Mouse (Mus musculus): ENCODE data around the gene Cdkl1. TPM values are rescaled to one million over a fixed set of nuclear protein-coding genes. Genes with fewer than 3 reads are reported as not detected.

Gene Cdkl1
- polyA plus RNA-seq, 1 experiment from 2014 or later, result 4.6 TPM

DNA sequence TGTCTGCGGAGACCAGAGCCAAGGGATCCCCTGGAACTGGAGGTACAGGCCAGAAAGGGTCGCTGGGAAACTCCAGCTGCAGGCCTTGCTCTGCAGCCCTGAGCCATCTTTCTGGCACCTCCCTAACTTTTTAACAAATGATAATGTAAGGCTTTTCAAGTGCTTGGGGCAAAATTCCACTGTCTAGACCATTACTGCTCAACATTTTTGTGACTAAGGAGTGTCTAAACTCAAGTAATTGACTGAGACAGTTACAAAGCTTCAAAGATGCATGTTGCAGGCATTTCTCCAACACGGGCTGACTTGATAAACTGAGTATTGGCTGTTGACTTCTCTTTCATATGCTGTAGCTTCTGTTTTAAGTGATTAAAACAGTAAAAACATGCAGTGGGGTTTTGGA, 18.4 kb upstream of the Cdkl1 start:
- Histone ChIP-seq H3K27ac (replicated peaks) (no peak overlapping the region), H3K9ac (no peak overlapping the region), H3K36me3 (peaks cover 89% of the 10 kb centered on the region)

DNA sequence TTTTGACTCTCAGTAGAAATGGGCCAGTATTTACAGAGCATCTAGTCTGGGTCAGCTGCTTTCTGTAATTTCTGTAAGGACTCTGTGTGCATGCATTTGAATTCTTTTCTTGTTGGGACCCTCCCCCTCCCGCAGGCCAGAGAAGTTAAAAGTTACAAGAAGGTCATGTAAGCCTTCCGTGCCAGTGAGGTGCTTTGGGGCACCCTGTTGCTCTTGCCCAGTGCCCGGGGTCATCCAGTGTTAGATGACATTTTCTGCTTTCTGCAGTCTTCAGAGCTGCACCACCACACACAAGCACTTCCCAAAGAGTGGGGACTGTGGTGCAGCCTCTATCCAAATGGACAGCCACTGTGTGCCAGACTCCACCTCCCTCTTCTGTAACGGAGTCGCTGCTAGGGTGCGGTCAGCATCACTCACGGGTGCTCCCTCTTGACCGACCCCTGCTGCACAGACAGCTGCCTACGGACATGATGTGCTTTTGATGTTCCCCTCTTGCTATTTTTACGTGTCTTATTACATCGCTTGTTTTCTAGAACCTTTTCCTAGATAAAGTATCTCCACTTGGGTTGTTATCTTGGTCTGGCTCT, 16.4 kb upstream of the Cdkl1 start:
- H3K27ac ChIP-seq (replicated peaks), result 0 out of 2 replicates have a peak overlapping the region, but pooled peaks have one; percentile 46
- H3K4me3 ChIP-seq, result no peak overlapping the region
- no peak for ATAC-seq (ENCODE audit: extremely low read depth, insufficient number of reproducible peaks, low FRiP score, low TSS enrichment)
- 42% methylated on average over 11 of the region's 11 CpGs for WGBS
- H3K4me2 ChIP-seq, result peak overlapping the region; percentile 31
- H3K9ac ChIP-seq, result no peak overlapping the region
- peaks cover 27% of the 10 kb centered on the region for H3K4me1 ChIP-seq
- no peaks in the 10 kb centered on the region for H3K27me3 ChIP-seq (replicated peaks)
- peaks cover 87% of the 10 kb centered on the region for H3K36me3 ChIP-seq
- no peaks in the 10 kb centered on the region for H3K9me3 ChIP-seq

More for the DNA sequence above, 18.4 kb upstream of the Cdkl1 start:
- Histone ChIP-seq H3K4me1 (peaks cover 45% of the 10 kb centered on the region), H3K9me3 (no peaks in the 10 kb centered on the region), H3K27me3 (replicated peaks) (no peaks in the 10 kb centered on the region), H3K4me2 (no peak overlapping the region), H3K4me3 (no peak overlapping the region)
- WGBS, result 67% methylated on average over 3 of the region's 3 CpGs
- no peak for ATAC-seq (ENCODE audit: extremely low read depth, insufficient number of reproducible peaks, low FRiP score, low TSS enrichment)

DNA sequence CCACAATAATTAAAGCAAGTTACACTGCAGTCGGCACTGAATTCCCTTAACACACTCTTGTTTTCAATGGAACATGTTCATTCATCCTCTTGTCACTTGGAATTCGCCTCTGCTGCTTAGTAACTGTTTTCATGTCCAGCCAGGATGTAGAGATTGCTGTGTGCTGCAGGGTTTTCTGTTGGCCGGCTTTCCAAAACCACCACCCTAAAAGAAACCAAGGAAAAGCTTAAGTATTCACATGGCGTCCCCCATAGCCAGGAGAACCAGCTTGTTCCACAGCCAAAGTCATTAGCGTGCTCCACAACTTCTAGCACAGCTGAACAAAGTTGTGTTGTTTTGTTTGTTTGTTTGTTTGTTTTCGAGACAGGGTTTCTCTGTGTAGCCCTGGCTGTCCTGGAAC, 14.1 kb upstream of the Cdkl1 start:
- Histone ChIP-seq H3K27ac (replicated peaks) (no peak overlapping the region), H3K4me3 (no peak overlapping the region), H3K4me2 (no peak overlapping the region), H3K36me3 (peaks cover 82% of the 10 kb centered on the region), H3K27me3 (replicated peaks) (no peaks in the 10 kb centered on the region), H3K9me3 (no peaks in the 10 kb centered on the region), H3K4me1 (peaks cover 24% of the 10 kb centered on the region), H3K9ac (no peak overlapping the region)
- ATAC-seq (ENCODE audit: extremely low read depth, insufficient number of reproducible peaks, low FRiP score, low TSS enrichment), result no peak
- WGBS, result 84% methylated on average over 6 of the region's 6 CpGs

DNA sequence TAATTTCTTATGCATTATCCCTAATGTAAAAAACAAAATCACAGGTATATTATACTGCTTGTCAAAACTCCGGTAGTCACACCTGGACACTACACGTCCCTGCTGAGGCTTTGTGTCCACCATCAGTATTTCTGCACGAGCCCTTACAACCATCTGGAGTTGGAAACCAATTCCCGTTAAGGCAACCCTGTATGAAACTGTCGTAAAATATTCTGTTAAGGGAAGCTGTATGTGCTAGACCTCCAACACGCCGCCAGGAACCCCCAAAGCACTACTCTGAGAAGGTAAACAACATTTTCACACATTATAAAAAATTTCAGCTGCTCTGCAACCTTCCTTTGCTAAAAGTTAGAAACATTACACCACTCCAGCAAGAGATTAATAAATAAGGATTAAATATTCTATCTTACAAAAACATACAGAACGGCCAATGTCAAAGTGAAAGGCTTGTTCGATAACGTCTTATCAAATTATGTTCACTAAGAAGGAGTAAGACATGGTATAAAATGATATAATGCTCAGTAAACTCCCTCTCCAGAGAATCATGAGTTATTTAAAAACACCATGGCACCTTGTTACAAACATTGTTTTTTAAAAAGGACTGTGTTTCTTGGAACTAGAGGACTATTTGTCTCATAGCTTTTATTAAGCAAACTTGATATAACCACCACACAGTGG, 13.5 kb upstream of the Cdkl1 start:
- 91% methylated on average over 10 of the region's 10 CpGs for WGBS
- no peak for ATAC-seq (ENCODE audit: extremely low read depth, insufficient number of reproducible peaks, low FRiP score, low TSS enrichment)
- Histone ChIP-seq H3K27ac (replicated peaks) (no peak overlapping the region), H3K27me3 (replicated peaks) (no peaks in the 10 kb centered on the region), H3K4me1 (peaks cover 23% of the 10 kb centered on the region), H3K4me2 (no peak overlapping the region), H3K36me3 (peaks cover 78% of the 10 kb centered on the region), H3K9ac (no peak overlapping the region), H3K9me3 (no peaks in the 10 kb centered on the region), H3K4me3 (no peak overlapping the region)

DNA sequence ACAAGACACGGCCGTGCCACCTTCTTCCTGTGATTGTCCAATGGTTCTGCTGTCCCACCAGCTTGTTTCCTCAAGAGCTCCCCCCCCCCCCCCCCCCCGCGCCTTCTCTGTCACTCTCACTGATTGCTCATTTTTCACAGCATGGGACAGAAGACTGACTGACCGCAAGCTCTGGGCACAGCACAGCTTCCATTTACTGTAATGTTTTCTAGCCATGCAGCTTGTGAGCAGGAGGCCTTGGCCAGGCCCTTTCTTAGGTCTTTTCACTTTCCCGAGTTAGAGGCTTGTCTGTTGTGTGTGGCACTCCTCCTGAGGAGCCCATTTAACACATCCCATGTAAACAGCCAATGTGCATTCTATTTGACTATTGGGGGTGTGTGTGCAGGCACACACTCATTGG, 12.1 kb upstream of the Cdkl1 start:
- Histone ChIP-seq H3K4me2 (no peak overlapping the region), H3K9ac (no peak overlapping the region), H3K4me3 (no peak overlapping the region), H3K27me3 (replicated peaks) (no peaks in the 10 kb centered on the region), H3K4me1 (peaks cover 12% of the 10 kb centered on the region), H3K27ac (replicated peaks) (no peak overlapping the region), H3K9me3 (no peaks in the 10 kb centered on the region), H3K36me3 (peaks cover 65% of the 10 kb centered on the region)
- 81% methylated on average over 6 of the region's 6 CpGs for WGBS
- no peak for ATAC-seq (ENCODE audit: extremely low read depth, insufficient number of reproducible peaks, low FRiP score, low TSS enrichment)

DNA sequence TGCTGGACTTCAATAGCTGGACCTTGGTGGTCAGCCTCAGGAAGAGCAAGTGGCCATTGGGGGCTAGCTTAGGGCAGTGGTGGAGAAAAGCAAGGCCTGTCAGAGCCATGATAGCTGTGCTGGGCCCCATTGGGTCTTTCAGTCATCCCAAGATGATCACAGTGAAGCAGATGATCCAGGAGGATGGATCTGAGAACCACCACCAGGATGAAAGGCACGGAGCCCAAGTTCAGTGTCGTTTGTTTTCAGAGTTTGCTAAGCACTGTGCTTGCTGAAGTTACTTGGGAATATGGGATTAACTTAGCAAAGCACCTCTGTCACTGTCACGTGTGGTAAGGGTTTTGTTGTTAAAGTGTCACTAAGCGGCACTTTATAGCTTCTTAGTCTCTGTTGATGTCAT, 9.5 kb upstream of the Cdkl1 start:
- peaks cover 39% of the 10 kb centered on the region for H3K36me3 ChIP-seq
- no peaks in the 10 kb centered on the region for H3K4me1 ChIP-seq
- no peaks in the 10 kb centered on the region for H3K27me3 ChIP-seq (replicated peaks)
- ATAC-seq (ENCODE audit: extremely low read depth, insufficient number of reproducible peaks, low FRiP score, low TSS enrichment), result no peak
- H3K27ac ChIP-seq (replicated peaks), result no peak overlapping the region
- H3K9me3 ChIP-seq, result no peaks in the 10 kb centered on the region
- H3K4me2 ChIP-seq, result no peak overlapping the region
- 77% methylated on average over 4 of the region's 4 CpGs for WGBS
- H3K4me3 ChIP-seq, result no peak overlapping the region
- H3K9ac ChIP-seq, result no peak overlapping the region

DNA sequence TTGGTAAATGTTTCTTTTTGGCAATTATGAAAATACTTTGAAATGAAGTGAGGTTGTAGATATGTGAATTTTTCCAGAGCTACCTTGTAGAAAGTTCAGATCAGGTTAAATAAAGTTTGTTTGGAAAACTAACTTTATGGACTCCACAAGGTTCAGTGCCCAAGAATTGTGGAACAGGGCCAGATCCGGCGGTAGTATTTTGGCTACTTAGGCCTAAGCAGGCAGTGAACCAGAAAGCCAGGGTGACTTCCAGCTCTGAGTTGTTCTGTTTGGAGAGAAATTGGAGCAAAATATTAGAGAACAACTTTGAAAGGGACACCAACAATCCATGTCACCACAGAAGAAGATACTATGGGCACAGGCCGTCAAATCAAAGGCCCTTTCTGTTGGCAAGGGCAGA, 5.2 kb upstream of the Cdkl1 start:
- ATAC-seq (ENCODE audit: extremely low read depth, insufficient number of reproducible peaks, low FRiP score, low TSS enrichment), result no peak
- no peak overlapping the region for H3K9ac ChIP-seq
- H3K4me3 ChIP-seq, result no peak overlapping the region
- no peak overlapping the region for H3K4me2 ChIP-seq
- peaks cover 3% of the 10 kb centered on the region; the same call in 1 of the 2 replicates for H3K27me3 ChIP-seq (replicated peaks)
- no peaks in the 10 kb centered on the region for H3K9me3 ChIP-seq
- 98% methylated on average over 3 of the region's 3 CpGs for whole genome bisulfite sequencing
- H3K27ac ChIP-seq (replicated peaks), result no peak overlapping the region
- H3K36me3 ChIP-seq, result peaks cover under 1% of the 10 kb centered on the region
- peaks cover 2% of the 10 kb centered on the region for H3K4me1 ChIP-seq

DNA sequence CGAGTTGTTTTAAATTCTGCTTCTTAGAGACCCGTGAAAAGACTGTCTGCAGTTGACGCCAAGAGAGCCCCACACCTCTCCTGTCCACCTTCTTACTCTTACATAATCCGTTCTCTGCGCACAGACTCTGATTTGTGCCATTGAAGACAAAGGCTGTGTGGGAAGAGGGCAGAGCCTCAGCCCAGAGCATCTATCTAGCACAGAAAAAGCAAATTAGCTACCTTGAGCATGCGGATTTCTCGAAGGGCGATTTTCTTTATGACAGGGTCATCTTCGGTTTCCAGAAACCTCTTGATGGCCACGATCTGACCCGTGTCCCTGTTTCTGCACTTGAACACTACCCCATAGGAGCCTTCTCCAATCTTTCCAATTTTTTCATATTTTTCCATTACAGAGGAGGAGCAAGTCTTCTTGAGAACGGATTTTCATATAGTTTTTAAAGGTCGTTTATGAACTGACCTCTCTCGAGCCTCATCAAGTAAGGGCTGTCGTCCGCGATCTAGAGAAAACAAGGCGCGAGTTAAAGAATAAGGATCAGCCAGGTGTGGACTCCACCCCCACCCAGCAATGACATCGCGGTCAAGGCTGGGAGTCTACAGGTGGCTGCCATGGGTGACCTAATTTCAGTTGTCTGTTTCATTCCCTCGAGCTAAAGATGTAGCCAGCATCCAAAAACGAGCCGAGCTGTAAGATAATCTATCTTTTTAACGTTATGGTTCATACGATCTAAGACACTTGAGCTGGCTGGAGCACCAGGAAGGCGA, 1.1 kb downstream of the Cdkl1 start:
- no peak for ATAC-seq (ENCODE audit: extremely low read depth, insufficient number of reproducible peaks, low FRiP score, low TSS enrichment)
- Histone ChIP-seq H3K4me2 (peak overlapping the region; percentile 99), H3K4me1 (peaks cover 19% of the 10 kb centered on the region), H3K27me3 (replicated peaks) (peaks cover 12% of the 10 kb centered on the region; the same call in 1 of the 2 replicates), H3K9me3 (no peaks in the 10 kb centered on the region), H3K4me3 (peak overlapping the region; percentile 68), H3K36me3 (no peaks in the 10 kb centered on the region), H3K27ac (replicated peaks) (no peak overlapping the region), H3K9ac (peak overlapping the region; percentile 81)
- 36% methylated on average over 27 of the region's 27 CpGs for WGBS

DNA sequence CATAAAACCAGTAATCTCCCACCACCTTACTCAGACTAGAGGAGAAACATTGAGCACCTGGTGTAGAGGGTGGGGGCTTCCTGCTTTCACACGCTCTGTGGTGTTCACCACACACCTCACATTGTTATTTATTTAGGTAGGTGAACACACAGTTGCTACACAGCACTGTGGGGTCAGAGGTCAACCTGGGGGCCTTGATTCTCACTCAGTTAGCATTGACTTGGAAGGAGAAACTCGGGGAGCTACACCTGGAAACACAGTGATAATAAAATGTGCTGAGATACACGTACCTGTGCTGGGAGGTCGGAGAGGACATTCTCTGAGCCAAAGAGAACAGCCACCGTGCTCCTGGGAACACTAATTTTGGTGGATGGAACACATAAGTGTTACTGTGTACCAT, 2.7 kb downstream of the Cdkl1 start:
- ATAC-seq (ENCODE audit: extremely low read depth, insufficient number of reproducible peaks, low FRiP score, low TSS enrichment), result no peak
- H3K27ac ChIP-seq (replicated peaks), result no peak overlapping the region
- H3K9me3 ChIP-seq, result no peaks in the 10 kb centered on the region
- H3K27me3 ChIP-seq (replicated peaks), result peaks cover 9% of the 10 kb centered on the region; the same call in 1 of the 2 replicates
- H3K9ac ChIP-seq, result no peak overlapping the region
- H3K4me1 ChIP-seq, result peaks cover 23% of the 10 kb centered on the region
- H3K4me3 ChIP-seq, result no peak overlapping the region
- no peaks in the 10 kb centered on the region for H3K36me3 ChIP-seq
- WGBS, result 83% methylated on average over 5 of the region's 5 CpGs
- H3K4me2 ChIP-seq, result no peak overlapping the region

DNA sequence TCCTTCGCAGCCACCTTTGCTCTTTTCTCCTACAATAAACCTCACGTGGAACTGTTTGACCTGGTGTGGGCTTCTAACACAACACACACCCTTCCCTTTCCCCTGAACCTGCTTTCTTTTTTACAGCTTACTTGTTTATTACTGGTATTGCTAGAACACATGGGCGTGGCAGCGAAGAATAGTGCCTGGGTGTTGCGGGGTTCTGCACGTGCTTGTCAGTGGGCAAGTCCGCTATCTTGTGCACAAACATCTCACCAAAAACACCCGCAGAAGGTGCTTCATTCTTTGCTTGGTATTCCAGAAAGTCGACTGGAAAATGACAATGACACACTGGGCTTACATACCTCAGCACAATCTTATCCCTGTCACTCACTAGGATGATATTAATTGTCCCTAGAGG, 5.6 kb downstream of the Cdkl1 start:
- no peaks in the 10 kb centered on the region for H3K9me3 ChIP-seq
- 84% methylated on average over 9 of the region's 9 CpGs for WGBS
- H3K4me1 ChIP-seq, result peaks cover 34% of the 10 kb centered on the region
- peaks cover 9% of the 10 kb centered on the region; the same call in 1 of the 2 replicates for H3K27me3 ChIP-seq (replicated peaks)
- no peak overlapping the region for H3K4me3 ChIP-seq
- H3K36me3 ChIP-seq, result no peaks in the 10 kb centered on the region
- H3K9ac ChIP-seq, result no peak overlapping the region
- H3K27ac ChIP-seq (replicated peaks), result no peak overlapping the region
- no peak overlapping the region for H3K4me2 ChIP-seq
- ATAC-seq (ENCODE audit: extremely low read depth, insufficient number of reproducible peaks, low FRiP score, low TSS enrichment), result no peak

DNA sequence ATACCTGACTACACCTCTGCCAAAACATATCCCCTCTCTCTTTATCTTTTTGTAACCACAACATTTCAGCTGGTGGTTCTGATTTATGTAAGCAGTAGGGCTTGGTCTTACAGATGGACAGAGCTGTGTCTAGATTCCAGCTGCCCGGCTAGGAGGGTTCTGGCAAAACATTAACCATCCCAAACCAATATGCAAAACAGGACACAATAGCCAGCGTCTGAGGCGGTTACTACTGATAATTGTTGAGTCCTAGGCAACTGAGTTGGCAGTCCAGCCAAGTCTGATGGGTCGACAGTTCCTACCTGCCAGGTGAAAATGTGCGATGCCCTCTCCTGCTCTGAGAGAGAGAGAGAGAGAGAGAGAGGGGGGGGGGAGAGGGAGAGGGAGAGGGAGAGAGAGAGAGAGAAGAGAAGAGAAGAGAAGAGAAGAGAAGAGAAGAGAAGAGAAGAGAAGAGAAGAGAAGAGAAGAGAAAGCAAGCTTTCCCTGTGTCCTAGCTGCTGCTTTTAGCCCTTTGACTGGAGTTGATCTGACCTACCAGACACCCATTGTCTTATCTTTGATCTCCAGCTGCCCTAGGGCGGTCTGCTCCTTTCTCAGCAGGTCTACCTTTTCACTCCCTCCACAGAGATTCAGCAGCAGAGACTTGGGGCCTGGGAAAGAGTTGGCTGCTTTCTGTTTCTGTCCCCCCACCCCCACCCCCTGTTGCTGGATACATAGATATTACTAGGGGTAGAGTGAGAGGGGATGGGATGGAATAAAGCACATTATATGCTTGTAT, 7.6 kb downstream of the Cdkl1 start:
- H3K9ac ChIP-seq, result no peak overlapping the region
- H3K4me1 ChIP-seq, result peaks cover 26% of the 10 kb centered on the region
- H3K4me3 ChIP-seq, result no peak overlapping the region
- H3K36me3 ChIP-seq, result no peaks in the 10 kb centered on the region
- 58% methylated on average over 6 of the region's 6 CpGs for WGBS
- H3K9me3 ChIP-seq, result no peaks in the 10 kb centered on the region
- ATAC-seq (ENCODE audit: extremely low read depth, insufficient number of reproducible peaks, low FRiP score, low TSS enrichment), result no peak; the same call in 1 of the 2 replicates
- H3K27me3 ChIP-seq (replicated peaks), result no peaks in the 10 kb centered on the region
- H3K27ac ChIP-seq (replicated peaks), result peak overlapping the region; percentile 53; the same call in 1 of the 2 replicates
- peak overlapping the region; percentile 30 for H3K4me2 ChIP-seq

All from heart, embryonic 13.5 days (tissue).